Mouse (Mus musculus): ENCODE data around the gene Enpp5.

DNA sequence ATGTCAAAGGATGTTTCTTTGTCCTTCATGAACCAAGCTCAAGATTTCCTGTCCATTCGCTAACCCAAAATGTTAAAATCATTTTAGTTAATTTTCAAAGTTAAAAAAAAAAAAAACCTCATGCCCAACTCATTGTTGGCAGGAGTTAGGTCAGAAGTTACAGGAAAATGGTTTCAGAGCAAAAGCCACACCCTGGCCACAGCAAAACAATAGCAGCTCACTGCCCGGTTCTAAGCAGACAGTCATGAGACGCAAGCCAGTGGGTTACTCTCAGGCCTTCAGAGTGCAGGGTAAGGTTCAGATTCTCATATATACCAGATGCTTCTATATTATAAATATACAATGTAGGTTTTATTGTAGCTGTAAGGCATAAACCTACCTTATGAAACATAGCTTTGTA is 29.7 kb downstream of the Enpp5 start:
- TF ChIP-seq CTCF (IDR thresholded peaks at IDR 0.05 in 2 of 3, conservative IDR thresholded peaks at IDR 0.05 in 1 of 3; ENCODE audit: control insufficient read depth in 1 of 3, insufficient read depth in 1 of 3, low read depth in 2 of 3, low read length in 3 of 3, poor library complexity in 1 of 3, severe bottlenecking in 1 of 3) = no peak
- TF ChIP-seq POLR2AphosphoS2 (IDR thresholded peaks at IDR 0.05; ENCODE audit: low read length) = no peak
- TF ChIP-seq KAT2A (conservative IDR thresholded peaks at IDR 0.05; ENCODE audit: low read depth, low read length) = no peak
- TF ChIP-seq TAL1 (IDR thresholded peaks at IDR 0.05; ENCODE audit: low read length) = no peak
- no peak for TF ChIP-seq SIN3A (IDR thresholded peaks at IDR 0.05; ENCODE audit: low read length)
- no peak for TF ChIP-seq GATA1 (IDR thresholded peaks at IDR 0.05; ENCODE audit: low read depth, low read length)
- TF ChIP-seq CHD2 (IDR thresholded peaks at IDR 0.05; ENCODE audit: low read length) = no peak
- TF ChIP-seq MAX (IDR thresholded peaks at IDR 0.05; ENCODE audit: low read length) = no peak
- TF ChIP-seq HCFC1 (IDR thresholded peaks at IDR 0.05; ENCODE audit: low read depth, low read length) = no peak
- no peak for TF ChIP-seq RCOR1 (IDR thresholded peaks at IDR 0.05; ENCODE audit: low read depth, low read length)
- no peak for TF ChIP-seq ELF1 (IDR thresholded peaks at IDR 0.05; ENCODE audit: low read depth, low read length)

Measured in MEL (cell line).